Mouse (Mus musculus): Measurements from ENCODE around the gene Atp1b1. TPM values are rescaled to one million over a fixed set of nuclear protein-coding genes. Genes with fewer than 3 reads are reported as not detected.

Atp1b1 gene
- polyA plus RNA-seq, 1 experiment = 1,094 TPM

GRCm38 (mm10) chr1:164426227-164426626 lies 31.9 kb downstream of the Atp1b1 start:
- H3K27ac ChIP-seq (ENCODE audit: insufficient read depth, low read depth, low read length) = no peak overlapping the region
- no peak overlapping the region for H3K4me3 ChIP-seq (ENCODE audit: insufficient read depth, low read depth, low read length)
- no peaks in the 10 kb centered on the region for H3K4me1 ChIP-seq (ENCODE audit: control insufficient read depth, insufficient read depth, low read length)
- DNase-seq = no peak
- H3K36me3 ChIP-seq (ENCODE audit: control insufficient read depth, insufficient read depth, low read length) = no peaks in the 10 kb centered on the region
- 82% methylated on average over 7 of the region's 7 CpGs for WGBS
- TF ChIP-seq POLR2A (IDR thresholded peaks at IDR 0.05; ENCODE audit: low read depth, low read length) = no peak
- no peak for TF ChIP-seq CTCF (conservative IDR thresholded peaks at IDR 0.05; ENCODE audit: insufficient read depth, insufficient read length, low read depth, low read length)
- H3K27me3 ChIP-seq (replicated peaks; ENCODE audit: control insufficient read depth, insufficient read depth, low read length) = no peaks in the 10 kb centered on the region

- no peak for TF ChIP-seq CTCF (conservative IDR thresholded peaks at IDR 0.05; ENCODE audit: insufficient read depth, insufficient read length, low read depth, low read length)
- TF ChIP-seq POLR2A (IDR thresholded peaks at IDR 0.05; ENCODE audit: low read depth, low read length) = no peak
- H3K27ac ChIP-seq (ENCODE audit: insufficient read depth, low read depth, low read length) = peak overlapping the region; percentile 43; the same call in 1 of the 2 replicates
- DNase-seq = no peak
- H3K4me1 ChIP-seq (ENCODE audit: control insufficient read depth, insufficient read depth, low read length) = peaks cover 18% of the 10 kb centered on the region
- no peaks in the 10 kb centered on the region for H3K27me3 ChIP-seq (replicated peaks; ENCODE audit: control insufficient read depth, insufficient read depth, low read length)
- no peak overlapping the region for H3K4me3 ChIP-seq (ENCODE audit: insufficient read depth, low read depth, low read length)
- H3K36me3 ChIP-seq (ENCODE audit: control insufficient read depth, insufficient read depth, low read length) = no peaks in the 10 kb centered on the region
- WGBS = 64% methylated on average over 6 of the region's 6 CpGs
Measured at GRCm38 (mm10) chr1:164420623-164421354, 37.4 kb downstream of the Atp1b1 start.

- DNase-seq = no peak
- Histone ChIP-seq H3K27ac (ENCODE audit: insufficient read depth, low read depth, low read length) (no peak overlapping the region), H3K27me3 (replicated peaks; ENCODE audit: control insufficient read depth, insufficient read depth, low read length) (no peaks in the 10 kb centered on the region), H3K4me3 (ENCODE audit: insufficient read depth, low read depth, low read length) (no peak overlapping the region), H3K4me1 (ENCODE audit: control insufficient read depth, insufficient read depth, low read length) (peaks cover 27% of the 10 kb centered on the region), H3K36me3 (ENCODE audit: control insufficient read depth, insufficient read depth, low read length) (no peaks in the 10 kb centered on the region)
- WGBS = 84% methylated on average over 8 of the region's 8 CpGs
- no peak for TF ChIP-seq CTCF (conservative IDR thresholded peaks at IDR 0.05; ENCODE audit: insufficient read depth, insufficient read length, low read depth, low read length)
- TF ChIP-seq POLR2A (IDR thresholded peaks at IDR 0.05; ENCODE audit: low read depth, low read length) = no peak
Measured at GRCm38 (mm10) chr1:164419401-164419800, 38.8 kb downstream of the Atp1b1 start.

GRCm38 (mm10) chr1:164418320-164418719 lies 39.8 kb downstream of the Atp1b1 start:
- TF ChIP-seq POLR2A (IDR thresholded peaks at IDR 0.05; ENCODE audit: low read depth, low read length) = no peak
- no peak for TF ChIP-seq CTCF (conservative IDR thresholded peaks at IDR 0.05; ENCODE audit: insufficient read depth, insufficient read length, low read depth, low read length)
- Histone ChIP-seq H3K4me1 (ENCODE audit: control insufficient read depth, insufficient read depth, low read length) (peaks cover 27% of the 10 kb centered on the region), H3K27ac (ENCODE audit: insufficient read depth, low read depth, low read length) (peak overlapping the region; percentile 69; the same call in 1 of the 2 replicates), H3K36me3 (ENCODE audit: control insufficient read depth, insufficient read depth, low read length) (no peaks in the 10 kb centered on the region), H3K4me3 (ENCODE audit: insufficient read depth, low read depth, low read length) (no peak overlapping the region), H3K27me3 (replicated peaks; ENCODE audit: control insufficient read depth, insufficient read depth, low read length) (no peaks in the 10 kb centered on the region)
- 45% methylated on average over 10 of the region's 10 CpGs for WGBS
- peak; percentile 88 for DNase-seq

- H3K27me3 ChIP-seq (replicated peaks; ENCODE audit: control insufficient read depth, insufficient read depth, low read length) = no peaks in the 10 kb centered on the region
- DNase-seq = no peak
- H3K27ac ChIP-seq (ENCODE audit: insufficient read depth, low read depth, low read length) = peak overlapping the region; percentile 98
- WGBS = 48% methylated on average over 3 of the region's 3 CpGs
- TF ChIP-seq POLR2A (IDR thresholded peaks at IDR 0.05; ENCODE audit: low read depth, low read length) (no peak), CTCF (conservative IDR thresholded peaks at IDR 0.05; ENCODE audit: insufficient read depth, insufficient read length, low read depth, low read length) (no peak)
- H3K4me1 ChIP-seq (ENCODE audit: control insufficient read depth, insufficient read depth, low read length) = peaks cover 27% of the 10 kb centered on the region
- H3K36me3 ChIP-seq (ENCODE audit: control insufficient read depth, insufficient read depth, low read length) = no peaks in the 10 kb centered on the region
- no peak overlapping the region for H3K4me3 ChIP-seq (ENCODE audit: insufficient read depth, low read depth, low read length)
Measured at GRCm38 (mm10) chr1:164417604-164418003, 40.6 kb downstream of the Atp1b1 start.

- TF ChIP-seq POLR2A (IDR thresholded peaks at IDR 0.05; ENCODE audit: low read depth, low read length) (no peak), CTCF (conservative IDR thresholded peaks at IDR 0.05; ENCODE audit: insufficient read depth, insufficient read length, low read depth, low read length) (no peak)
- DNase-seq = peak; percentile 87
- H3K27ac ChIP-seq (ENCODE audit: insufficient read depth, low read depth, low read length) = peak overlapping the region; percentile 98
Measured at GRCm38 (mm10) chr1:164416692-164417394, 41.3 kb downstream of the Atp1b1 start.

GRCm38 (mm10) chr1:164415347-164415751 lies 42.8 kb downstream of the Atp1b1 start:
- DNase-seq = peak; percentile 95
- WGBS = 35% methylated on average over 2 of the region's 2 CpGs
- peak overlapping the region; percentile 98 for H3K27ac ChIP-seq (ENCODE audit: insufficient read depth, low read depth, low read length)

More at GRCm38 (mm10) chr1:164416692-164417394, 41.3 kb downstream of the Atp1b1 start:
- Histone ChIP-seq H3K4me1 (ENCODE audit: control insufficient read depth, insufficient read depth, low read length) (peaks cover 27% of the 10 kb centered on the region), H3K36me3 (ENCODE audit: control insufficient read depth, insufficient read depth, low read length) (no peaks in the 10 kb centered on the region), H3K4me3 (ENCODE audit: insufficient read depth, low read depth, low read length) (no peak overlapping the region), H3K27me3 (replicated peaks; ENCODE audit: control insufficient read depth, insufficient read depth, low read length) (no peaks in the 10 kb centered on the region)
- WGBS = 50% methylated on average over 12 of the region's 12 CpGs

More at GRCm38 (mm10) chr1:164415347-164415751, 42.8 kb downstream of the Atp1b1 start:
- H3K4me1 ChIP-seq (ENCODE audit: control insufficient read depth, insufficient read depth, low read length) = peaks cover 36% of the 10 kb centered on the region
- H3K27me3 ChIP-seq (replicated peaks; ENCODE audit: control insufficient read depth, insufficient read depth, low read length) = no peaks in the 10 kb centered on the region
- TF ChIP-seq POLR2A (IDR thresholded peaks at IDR 0.05; ENCODE audit: low read depth, low read length) (no peak), CTCF (conservative IDR thresholded peaks at IDR 0.05; ENCODE audit: insufficient read depth, insufficient read length, low read depth, low read length) (no peak)
- no peak overlapping the region for H3K4me3 ChIP-seq (ENCODE audit: insufficient read depth, low read depth, low read length)
- no peaks in the 10 kb centered on the region for H3K36me3 ChIP-seq (ENCODE audit: control insufficient read depth, insufficient read depth, low read length)

Data from kidney, adult 2 months (tissue).